Mouse (Mus musculus): Measurements from ENCODE around the gene Olfr328.

- TF ChIP-seq GATA1 (IDR thresholded peaks at IDR 0.05; ENCODE audit: borderline replicate concordance, low read length), result no peak
- TF ChIP-seq FLI1 (IDR thresholded peaks at IDR 0.05; ENCODE audit: low read length), result no peak
Measured at GRCm38 (mm10) chr11:58546322-58546721, 9.1 kb downstream of the Olfr328 start, which contains the start of gene Olfr329-ps.

Measured in megakaryocyte, embryonic 14.5 days (primary cell).